Mouse (Mus musculus) forebrain, embryonic 15.5 days (tissue): ENCODE data around the gene Myo15b. TPM values are rescaled to one million over a fixed set of nuclear protein-coding genes. Genes with fewer than 3 reads are reported as not detected.

ENCODE experiments used
- ATAC-seq: fragments of 200-750 bp; cut with Nextera tagmentation; replicated peaks from 2 replicates; pipeline ENCODE4 v1.8.0; 2017; ENCODE audit warnings: mild to moderate bottlenecking, moderate TSS enrichment, moderate library complexity
- H3K27ac ChIP-seq: fragments of 300-500 bp; sonication (generic); replicated peaks from 2 replicates; pipeline ENCODE4 v1.5.1; 2015; ENCODE audit warnings: mild to moderate bottlenecking, inconsistent platforms
- H3K27me3 ChIP-seq: fragments of 300-500 bp; sonication (generic); 2 replicates; pipeline ENCODE4 v1.6.1; 2015; ENCODE audit warnings: inconsistent platforms
- H3K36me3 ChIP-seq: fragments of 300-500 bp; sonication (generic); 2 replicates; pipeline ENCODE4 v1.6.1; 2015; ENCODE audit warnings: mild to moderate bottlenecking, inconsistent platforms
- H3K4me1 ChIP-seq: fragments of 300-500 bp; sonication (generic); 2 replicates; pipeline ENCODE4 v1.6.1; 2015; ENCODE audit warnings: inconsistent platforms
- H3K4me2 ChIP-seq: fragments of 300-500 bp; sonication (generic); replicated peaks from 2 replicates; pipeline ENCODE4 v1.6.1; 2015; ENCODE audit warnings: mild to moderate bottlenecking, inconsistent platforms
- H3K4me3 ChIP-seq: fragments of 300-500 bp; sonication (generic); 2 replicates; pipeline ENCODE4 v1.5.1; 2015; ENCODE audit warnings: mild to moderate bottlenecking, inconsistent platforms
- H3K9ac ChIP-seq: fragments of 300-500 bp; sonication (generic); replicated peaks from 2 replicates; pipeline ENCODE4 v1.6.1; 2015; ENCODE audit warnings: mild to moderate bottlenecking, inconsistent platforms
- H3K9me3 ChIP-seq: fragments of 300-500 bp; sonication (generic); 2 replicates; pipeline ENCODE4 v1.6.1; 2016; ENCODE audit warnings: inconsistent platforms
- WGBS: fragments of 180-500 bp; shearing (Covaris S2); methylation state at CpG from one replicate; pipeline ENCODE4 v1.1.7; 2015; ENCODE audit warnings: mixed read lengths; 5-methylcytosine and 5-hydroxymethylcytosine counted together
- polyA plus RNA-seq: library from polyadenylated mRNA; unstranded; fragments of >200 nt; fragmentation: Nextera tagmentation; extraction: Ambion mirVana; gene quantifications from 2 replicates; pipeline ENCODE4 v1.2.1, GENCODE M21; 2015

Myo15b gene
- polyA plus RNA-seq, 1 experiment from 2014 or later = 0.17 TPM

- H3K4me3 ChIP-seq = no peak overlapping the region
- no peaks in the 10 kb centered on the region for H3K9me3 ChIP-seq
- H3K36me3 ChIP-seq = no peaks in the 10 kb centered on the region
- 92% methylated on average over 3 of the region's 3 CpGs for WGBS
- H3K27me3 ChIP-seq = no peaks in the 10 kb centered on the region
- no peak for ATAC-seq
- H3K27ac ChIP-seq = no peak overlapping the region
- no peaks in the 10 kb centered on the region for H3K4me1 ChIP-seq
- no peak overlapping the region for H3K4me2 ChIP-seq
- H3K9ac ChIP-seq = no peak overlapping the region
Measured at GRCm38 (mm10) chr11:115884361-115884760, 26.2 kb downstream of the Myo15b start.

GRCm38 (mm10) chr11:115885281-115885680 is 27.1 kb downstream of the Myo15b start:
- 76% methylated on average over 11 of the region's 11 CpGs for WGBS
- H3K27ac ChIP-seq = no peak overlapping the region
- H3K9ac ChIP-seq = no peak overlapping the region
- H3K4me2 ChIP-seq = no peak overlapping the region
- H3K4me3 ChIP-seq = no peak overlapping the region
- H3K36me3 ChIP-seq = no peaks in the 10 kb centered on the region
- no peaks in the 10 kb centered on the region for H3K4me1 ChIP-seq
- no peak for ATAC-seq
- H3K9me3 ChIP-seq = no peaks in the 10 kb centered on the region
- H3K27me3 ChIP-seq = no peaks in the 10 kb centered on the region

DNA sequence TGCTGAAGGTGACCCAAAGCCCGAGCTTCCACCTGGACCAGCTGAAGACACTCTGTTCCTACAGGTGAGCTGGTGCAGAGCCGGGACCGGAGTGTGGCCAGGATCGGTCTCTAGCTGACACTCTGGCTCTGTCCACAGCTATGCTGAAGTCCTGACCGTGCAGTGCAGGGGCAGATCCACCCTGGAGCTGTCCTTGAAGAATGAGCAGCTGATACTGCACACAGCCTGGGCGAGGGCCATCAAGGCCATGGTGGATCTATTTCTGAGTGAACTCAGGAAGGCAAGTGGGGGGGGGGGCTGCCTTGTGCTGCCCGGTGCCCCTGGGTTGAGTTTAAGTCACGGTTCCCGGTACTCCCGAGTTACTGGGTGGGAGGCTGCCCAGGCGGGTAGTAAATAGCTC is 28.2 kb downstream of the Myo15b start:
- no peaks in the 10 kb centered on the region for H3K27me3 ChIP-seq
- no peaks in the 10 kb centered on the region for H3K36me3 ChIP-seq
- no peak overlapping the region for H3K4me3 ChIP-seq
- ATAC-seq = no peak
- no peaks in the 10 kb centered on the region for H3K9me3 ChIP-seq
- WGBS = 91% methylated on average over 11 of the region's 11 CpGs
- H3K4me1 ChIP-seq = no peaks in the 10 kb centered on the region
- H3K9ac ChIP-seq = no peak overlapping the region
- no peak overlapping the region for H3K4me2 ChIP-seq
- no peak overlapping the region for H3K27ac ChIP-seq

DNA sequence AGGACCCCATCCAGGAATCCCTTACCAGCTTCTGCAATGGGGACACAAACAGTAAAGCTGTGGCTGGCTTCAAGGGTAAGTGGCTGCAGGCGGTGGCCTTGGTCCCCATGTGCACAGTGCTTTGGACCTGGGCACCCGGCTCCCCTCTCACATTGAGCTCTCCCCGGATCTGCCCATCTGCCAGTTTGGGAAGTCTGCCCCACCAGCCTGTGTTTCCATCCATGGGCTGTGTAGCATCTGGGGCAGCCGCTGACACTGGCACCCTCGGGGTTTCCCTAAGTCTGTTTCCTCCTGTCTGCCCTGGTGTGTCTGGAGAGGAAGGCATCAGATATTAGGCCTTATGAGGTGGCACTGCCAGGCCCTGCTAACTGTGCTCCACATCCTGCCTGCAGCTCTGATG is 29.8 kb downstream of the Myo15b start:
- Histone ChIP-seq H3K27ac (no peak overlapping the region), H3K27me3 (no peaks in the 10 kb centered on the region), H3K9ac (no peak overlapping the region), H3K4me1 (no peaks in the 10 kb centered on the region), H3K4me2 (no peak overlapping the region), H3K4me3 (no peak overlapping the region), H3K9me3 (no peaks in the 10 kb centered on the region), H3K36me3 (no peaks in the 10 kb centered on the region)
- WGBS = 77% methylated on average over 5 of the region's 5 CpGs
- no peak for ATAC-seq

DNA sequence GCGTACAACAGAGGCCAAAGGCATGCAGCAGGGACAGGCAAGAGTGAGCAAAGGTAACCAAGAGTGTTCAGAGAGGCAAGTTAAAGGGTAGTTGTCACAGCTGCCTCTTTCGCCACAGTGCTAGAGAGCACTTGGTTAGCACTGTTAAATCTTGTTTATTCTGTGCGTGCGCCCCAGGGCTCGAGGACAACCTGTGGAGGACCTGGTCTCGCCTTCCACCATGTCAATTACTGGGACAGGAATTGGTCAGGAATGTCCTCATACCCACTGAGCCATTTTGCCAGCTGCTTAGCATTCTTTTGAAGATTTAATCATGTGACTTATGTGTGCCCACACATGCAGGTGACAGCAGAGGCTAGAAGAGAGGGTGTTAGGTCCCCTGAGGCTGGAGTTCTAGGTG is 31.0 kb downstream of the Myo15b start:
- no peaks in the 10 kb centered on the region for H3K4me1 ChIP-seq
- no peak overlapping the region for H3K4me3 ChIP-seq
- H3K9ac ChIP-seq = no peak overlapping the region
- no peaks in the 10 kb centered on the region for H3K9me3 ChIP-seq
- H3K4me2 ChIP-seq = no peak overlapping the region
- no peak overlapping the region for H3K27ac ChIP-seq
- 84% methylated on average over 6 of the region's 6 CpGs for WGBS
- ATAC-seq = no peak
- H3K27me3 ChIP-seq = no peaks in the 10 kb centered on the region
- peaks cover under 1% of the 10 kb centered on the region; the same call in 1 of the 2 replicates for H3K36me3 ChIP-seq

GRCm38 (mm10) chr11:115892213-115892612 is 34.0 kb downstream of the Myo15b start:
- ATAC-seq = no peak
- H3K27me3 ChIP-seq = no peaks in the 10 kb centered on the region
- no peak overlapping the region for H3K27ac ChIP-seq
- H3K9ac ChIP-seq = no peak overlapping the region
- H3K4me3 ChIP-seq = no peak overlapping the region
- H3K4me1 ChIP-seq = no peaks in the 10 kb centered on the region
- H3K9me3 ChIP-seq = no peaks in the 10 kb centered on the region
- no peak overlapping the region for H3K4me2 ChIP-seq
- 64% methylated on average over 6 of the region's 6 CpGs for WGBS
- peaks cover 12% of the 10 kb centered on the region for H3K36me3 ChIP-seq

GRCm38 (mm10) chr11:115893071-115893470 is 34.9 kb downstream of the Myo15b start:
- Histone ChIP-seq H3K4me3 (no peak overlapping the region), H3K9me3 (no peaks in the 10 kb centered on the region), H3K4me1 (no peaks in the 10 kb centered on the region), H3K27ac (no peak overlapping the region), H3K27me3 (no peaks in the 10 kb centered on the region), H3K9ac (no peak overlapping the region), H3K4me2 (no peak overlapping the region), H3K36me3 (peaks cover 12% of the 10 kb centered on the region)
- WGBS = 87% methylated on average over 9 of the region's 9 CpGs
- no peak for ATAC-seq

- H3K9ac ChIP-seq = no peak overlapping the region
- H3K4me1 ChIP-seq = 0 out of 2 replicates have a peak, but pooled peaks cover 3% of the 10 kb centered on the region
- no peak overlapping the region for H3K4me3 ChIP-seq
- WGBS = 82% methylated on average over 14 of the region's 14 CpGs
- H3K36me3 ChIP-seq = peaks cover 12% of the 10 kb centered on the region
- no peak overlapping the region for H3K4me2 ChIP-seq
- ATAC-seq = no peak
- no peaks in the 10 kb centered on the region for H3K27me3 ChIP-seq
- no peak overlapping the region for H3K27ac ChIP-seq
- H3K9me3 ChIP-seq = no peaks in the 10 kb centered on the region
Measured at GRCm38 (mm10) chr11:115894755-115895520, 36.7 kb downstream of the Myo15b start.

GRCm38 (mm10) chr11:115898446-115898845 is 40.2 kb downstream of the Myo15b start:
- H3K4me1 ChIP-seq = 0 out of 2 replicates have a peak, but pooled peaks cover 3% of the 10 kb centered on the region
- no peak for ATAC-seq
- H3K4me3 ChIP-seq = no peak overlapping the region
- no peak overlapping the region for H3K9ac ChIP-seq
- H3K36me3 ChIP-seq = peaks cover 12% of the 10 kb centered on the region
- no peak overlapping the region for H3K4me2 ChIP-seq
- 91% methylated on average over 7 of the region's 7 CpGs for WGBS
- H3K9me3 ChIP-seq = no peaks in the 10 kb centered on the region
- no peak overlapping the region for H3K27ac ChIP-seq
- H3K27me3 ChIP-seq = no peaks in the 10 kb centered on the region

DNA sequence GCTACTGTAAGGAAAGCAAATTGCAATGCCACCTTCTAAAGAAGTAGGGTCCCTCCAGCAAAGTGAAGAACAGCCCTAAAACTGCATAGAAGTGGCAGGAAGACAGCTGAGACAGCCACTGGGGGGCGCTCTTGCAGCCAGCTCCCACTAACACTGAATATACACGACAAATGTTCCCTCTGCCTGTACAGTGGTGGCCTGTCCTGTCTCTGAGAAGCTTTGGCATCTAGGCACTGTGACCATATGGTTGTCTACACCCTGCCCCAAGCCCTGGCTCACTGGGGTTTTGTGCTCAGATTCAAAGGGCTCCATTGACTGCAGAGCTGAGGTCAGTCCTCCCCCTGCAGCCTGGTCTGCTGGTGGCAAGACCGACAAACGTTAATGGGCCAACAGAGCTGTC is 40.7 kb downstream of the Myo15b start:
- Histone ChIP-seq H3K4me3 (no peak overlapping the region), H3K9ac (no peak overlapping the region), H3K27me3 (no peaks in the 10 kb centered on the region), H3K36me3 (peaks cover 12% of the 10 kb centered on the region), H3K9me3 (no peaks in the 10 kb centered on the region), H3K4me1 (0 out of 2 replicates have a peak, but pooled peaks cover 3% of the 10 kb centered on the region), H3K27ac (no peak overlapping the region), H3K4me2 (no peak overlapping the region)
- ATAC-seq = no peak
- WGBS = 21% methylated on average over 4 of the region's 4 CpGs

GRCm38 (mm10) chr11:115899486-115900266 is 41.5 kb downstream of the Myo15b start, which contains the start of gene Smim5:
Gene Smim5 (plus strand): TSS chr11:115899966.
- Histone ChIP-seq H3K4me2 (no peak within 1 kb of the TSS), H3K4me3 (no peak within 1 kb of the TSS), H3K9me3 (no peaks in the 10 kb centered on the region), H3K27me3 (no peaks in the 10 kb centered on the region), H3K27ac (no peak within 1 kb of the TSS), H3K4me1 (0 out of 2 replicates have a peak, but pooled peaks cover 3% of the 10 kb centered on the region), H3K36me3 (peaks cover 6% of the 10 kb centered on the region; the same call in 1 of the 2 replicates), H3K9ac (no peak within 1 kb of the TSS)
- ATAC-seq = no peak
- WGBS = 35% methylated on average over 16 of the region's 16 CpGs

- Histone ChIP-seq H3K4me3 (no peak overlapping the region), H3K4me1 (0 out of 2 replicates have a peak, but pooled peaks cover 3% of the 10 kb centered on the region), H3K36me3 (no peaks in the 10 kb centered on the region), H3K27me3 (no peaks in the 10 kb centered on the region), H3K9me3 (no peaks in the 10 kb centered on the region), H3K4me2 (no peak overlapping the region), H3K27ac (no peak overlapping the region), H3K9ac (no peak overlapping the region)
- WGBS = 79% methylated on average over 8 of the region's 8 CpGs
- no peak for ATAC-seq
Measured at GRCm38 (mm10) chr11:115900561-115901337, 42.5 kb downstream of the Myo15b start.
